Mouse (Mus musculus) midbrain, embryonic 10.5 days (tissue): ENCODE measurements around the gene Cep63. TPM values are rescaled to one million over a fixed set of nuclear protein-coding genes. Genes with fewer than 3 reads are reported as not detected.

ENCODE experiments used
- DNase-seq: peaks from one replicate; pipeline ENCODE4 v3.0.0-alpha.2; 2017; ENCODE audit warnings: low spot score
- H3K27ac ChIP-seq: fragments of 300-500 bp; sonication (generic); replicated peaks from 2 replicates; pipeline ENCODE4 v1.5.1; 2016; ENCODE audit warnings: mild to moderate bottlenecking
- H3K27me3 ChIP-seq: fragments of 300-500 bp; sonication (generic); 2 replicates; pipeline ENCODE4 v1.6.1; 2016; ENCODE audit warnings: low read depth, mild to moderate bottlenecking; ENCODE audit not compliant: poor library complexity, severe bottlenecking
- H3K36me3 ChIP-seq: fragments of 300-500 bp; sonication (generic); 2 replicates; pipeline ENCODE4 v1.6.1; 2016; ENCODE audit warnings: mild to moderate bottlenecking, moderate library complexity
- H3K4me1 ChIP-seq: fragments of 300-500 bp; sonication (generic); 2 replicates; pipeline ENCODE4 v1.6.1; 2016
- H3K4me3 ChIP-seq: fragments of 300-500 bp; sonication (generic); 2 replicates; pipeline ENCODE4 v1.5.1; 2016; ENCODE audit warnings: mild to moderate bottlenecking, moderate library complexity
- H3K9me3 ChIP-seq: fragments of 300-500 bp; sonication (generic); replicated peaks from 2 replicates; pipeline ENCODE4 v1.6.1; 2016; ENCODE audit warnings: mild to moderate bottlenecking
- WGBS: fragments of 180-500 bp; shearing (Covaris S2); methylation state at CpG from one replicate; pipeline ENCODE4 v1.1.7; 2016; 5-methylcytosine and 5-hydroxymethylcytosine counted together
- polyA plus RNA-seq: library from polyadenylated mRNA; unstranded; fragments of >200 nt; fragmentation: Nextera tagmentation; extraction: Ambion mirVana; gene quantifications from 2 replicates; pipeline ENCODE4 v1.2.1, GENCODE M21; 2016

Cep63 gene
- polyA plus RNA-seq, 1 experiment from 2014 or later = 54.1 TPM

DNA sequence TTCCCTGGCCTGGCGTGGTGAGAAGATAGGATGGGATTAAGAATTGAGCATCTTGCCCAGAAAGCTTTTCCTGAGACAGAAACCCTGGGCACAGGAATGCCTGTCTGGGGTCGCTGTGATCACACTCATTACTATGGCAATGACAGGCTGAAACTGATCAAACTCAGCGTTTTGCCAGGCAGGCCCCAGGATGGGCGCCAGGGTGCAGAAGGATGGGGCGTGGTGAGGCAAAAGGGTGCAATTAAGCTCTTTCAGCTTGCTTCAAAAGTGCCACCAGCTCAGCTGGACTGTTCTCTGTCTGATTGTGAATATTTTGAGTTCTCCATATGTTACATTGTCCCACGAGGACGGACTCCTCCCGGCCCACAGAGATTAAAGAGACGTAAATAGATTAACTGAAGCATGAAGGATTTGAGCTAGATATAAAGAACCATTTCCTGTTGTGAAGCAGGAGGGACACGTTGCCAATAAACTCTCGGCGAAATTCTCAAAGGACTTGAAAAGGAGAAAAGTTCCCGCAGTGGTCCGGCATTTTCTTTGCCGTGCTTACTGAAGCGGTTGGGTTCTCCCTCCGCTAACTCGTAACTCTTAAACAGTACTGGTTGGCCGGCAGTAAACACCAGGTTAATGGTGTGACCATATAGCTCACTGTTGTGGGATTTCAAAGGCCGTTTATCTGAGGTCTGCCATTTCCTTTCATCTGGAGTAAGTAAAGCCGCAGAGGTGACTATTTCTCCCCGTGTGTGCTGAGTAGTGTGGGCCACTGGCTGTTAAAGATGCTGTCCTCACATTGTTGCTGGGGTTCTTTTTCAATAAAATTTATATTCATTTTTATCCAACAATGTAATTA lies 80.7 kb downstream of the Cep63 start:
- peak overlapping the region; percentile 53 for H3K4me3 ChIP-seq
- H3K36me3 ChIP-seq = no peaks in the 10 kb centered on the region
- no peaks in the 10 kb centered on the region for H3K9me3 ChIP-seq
- 17% methylated on average over 22 of the region's 22 CpGs for WGBS
- peak overlapping the region; percentile 86 for H3K27ac ChIP-seq
- peak; percentile 70 for DNase-seq
- H3K4me1 ChIP-seq = peaks cover 50% of the 10 kb centered on the region
- peaks cover 71% of the 10 kb centered on the region for H3K27me3 ChIP-seq

DNA sequence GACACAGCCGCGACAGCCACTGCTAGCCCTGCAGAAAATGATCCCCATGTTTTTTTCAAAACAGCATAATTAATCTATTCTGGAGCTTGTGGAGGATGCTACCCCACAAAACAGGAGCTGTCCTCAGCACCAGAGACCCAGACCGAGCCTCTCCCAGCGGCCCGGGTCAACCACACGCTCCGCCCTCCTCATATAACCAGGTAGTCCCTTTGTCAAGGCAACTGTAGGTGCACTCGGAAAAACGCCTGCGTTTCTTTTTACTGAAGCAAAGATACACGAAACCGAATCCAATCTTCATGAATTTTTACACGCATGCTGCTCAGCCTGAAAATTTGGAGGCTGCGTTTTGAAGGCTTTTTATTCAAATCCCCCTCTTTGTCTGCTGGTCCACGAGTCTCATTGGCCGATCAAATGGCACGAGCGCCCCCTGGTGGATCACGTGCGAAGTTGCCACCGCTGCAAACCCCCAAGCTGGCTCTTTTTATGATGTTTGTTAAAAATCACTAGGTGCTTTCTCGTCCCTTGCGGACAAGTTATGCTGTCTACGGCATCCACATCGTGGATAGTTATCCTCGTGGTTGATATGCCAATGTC lies 81.5 kb downstream of the Cep63 start:
- Histone ChIP-seq H3K27me3 (peaks cover 71% of the 10 kb centered on the region), H3K27ac (peak overlapping the region; percentile 86), H3K4me3 (peak overlapping the region; percentile 53), H3K9me3 (no peaks in the 10 kb centered on the region), H3K36me3 (no peaks in the 10 kb centered on the region), H3K4me1 (peaks cover 50% of the 10 kb centered on the region)
- DNase-seq = peak; percentile 90
- 1% methylated on average over 26 of the region's 26 CpGs for WGBS

DNA sequence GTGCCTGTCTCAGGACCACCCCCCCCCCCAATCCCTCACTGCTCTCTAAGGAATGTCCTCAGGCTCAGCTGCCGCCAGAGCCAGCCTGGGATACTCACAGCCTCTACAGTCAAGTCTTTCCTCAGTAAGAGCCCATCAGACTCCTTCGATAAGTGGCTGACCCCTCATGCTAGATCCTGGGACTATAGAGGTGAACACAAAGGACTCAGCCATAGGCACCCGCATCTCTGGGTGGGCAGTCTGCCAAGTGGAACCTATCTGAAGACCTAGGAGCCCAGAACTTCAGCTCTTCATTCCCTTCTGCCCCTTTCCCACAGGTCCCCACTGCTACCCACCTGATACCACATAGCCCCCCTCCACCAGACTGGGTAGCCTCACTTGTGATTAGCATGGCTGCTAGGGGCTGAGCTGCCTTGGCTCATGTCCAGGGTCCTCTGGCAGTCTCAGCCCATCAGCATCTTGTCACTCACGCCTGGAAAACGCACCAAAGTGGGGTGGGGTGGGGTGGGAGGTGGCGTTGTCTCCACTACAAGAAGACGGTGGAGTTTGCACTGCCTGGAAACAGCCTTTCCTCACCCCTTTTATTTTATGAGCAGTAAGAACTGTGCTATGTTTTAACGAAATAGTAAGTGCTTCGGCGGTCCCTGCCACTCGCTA lies 82.1 kb downstream of the Cep63 start:
- DNase-seq = peak; percentile 49
- Histone ChIP-seq H3K27ac (peak overlapping the region; percentile 86), H3K36me3 (no peaks in the 10 kb centered on the region), H3K4me3 (peak overlapping the region; percentile 53), H3K9me3 (no peaks in the 10 kb centered on the region), H3K4me1 (peaks cover 53% of the 10 kb centered on the region), H3K27me3 (peaks cover 64% of the 10 kb centered on the region)
- 18% methylated on average over 11 of the region's 11 CpGs for WGBS

DNA sequence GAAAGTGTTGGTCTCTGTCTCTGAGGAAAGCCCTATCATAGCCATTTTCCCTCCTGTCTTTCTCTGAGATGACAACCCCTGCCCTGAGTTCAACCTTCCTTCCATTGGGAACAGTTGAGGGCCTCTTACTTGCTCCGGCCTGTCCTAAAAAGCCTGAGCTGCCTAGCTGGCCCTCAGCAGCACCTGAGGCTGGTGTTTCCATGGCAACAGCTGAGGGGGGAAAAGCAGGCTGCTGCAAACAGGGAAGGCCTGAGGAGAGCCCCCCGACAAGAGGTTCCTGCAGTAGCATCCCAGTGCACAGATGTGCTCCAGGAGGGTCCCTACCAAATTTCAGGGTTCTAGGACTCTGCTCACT lies 82.6 kb downstream of the Cep63 start:
- DNase-seq = no peak
- H3K4me1 ChIP-seq = peaks cover 56% of the 10 kb centered on the region
- 24% methylated on average over 2 of the region's 2 CpGs for WGBS
- H3K27ac ChIP-seq = peak overlapping the region; percentile 86
- H3K9me3 ChIP-seq = no peaks in the 10 kb centered on the region
- H3K27me3 ChIP-seq = peaks cover 60% of the 10 kb centered on the region
- H3K4me3 ChIP-seq = peak overlapping the region; percentile 53; the same call in 1 of the 2 replicates
- H3K36me3 ChIP-seq = no peaks in the 10 kb centered on the region

DNA sequence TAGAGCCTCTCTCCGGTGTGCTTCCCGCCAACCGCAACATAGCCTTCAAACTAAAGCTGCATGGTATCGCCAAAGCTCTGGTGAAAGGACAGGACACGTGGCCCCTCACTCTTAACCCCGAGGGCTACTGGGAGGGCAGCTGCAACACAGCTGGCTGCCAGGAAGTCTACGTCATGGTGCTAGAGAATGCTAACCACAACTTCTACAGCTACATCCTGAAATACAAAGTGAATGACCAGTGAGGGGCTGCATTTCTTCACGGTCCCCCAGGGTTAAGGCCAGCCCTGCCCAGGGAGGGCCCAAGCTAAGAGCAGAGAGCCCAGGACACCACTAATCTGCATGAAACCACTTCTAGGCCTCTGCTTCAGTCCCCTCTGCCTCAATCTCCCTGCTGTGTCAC lies 83.8 kb downstream of the Cep63 start:
- H3K27me3 ChIP-seq = peaks cover 50% of the 10 kb centered on the region
- H3K4me1 ChIP-seq = peaks cover 55% of the 10 kb centered on the region
- no peak overlapping the region for H3K27ac ChIP-seq

DNA sequence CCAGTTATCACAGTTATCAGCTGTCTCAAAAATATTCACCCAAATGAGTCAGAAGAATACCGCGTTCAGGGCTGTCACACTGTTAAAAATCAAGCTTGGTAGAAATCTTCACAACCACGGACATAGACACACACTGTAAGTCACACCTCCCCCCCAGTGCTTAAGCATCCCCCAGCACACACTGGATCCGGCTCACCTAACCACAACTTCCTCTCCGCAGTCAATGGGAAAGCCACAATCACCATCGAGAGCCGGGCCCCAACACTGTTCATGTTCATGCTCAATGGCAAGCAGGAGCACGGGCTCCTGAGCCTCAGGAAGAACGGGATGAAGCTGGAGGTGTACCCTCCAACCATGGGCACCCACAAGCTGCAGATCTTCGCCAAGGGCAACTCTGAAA lies 84.7 kb downstream of the Cep63 start:
- Histone ChIP-seq H3K4me1 (peaks cover 47% of the 10 kb centered on the region), H3K27ac (no peak overlapping the region), H3K9me3 (no peaks in the 10 kb centered on the region), H3K36me3 (no peaks in the 10 kb centered on the region), H3K4me3 (no peak overlapping the region), H3K27me3 (peaks cover 41% of the 10 kb centered on the region)
- 93% methylated on average over 10 of the region's 10 CpGs for WGBS
- no peak for DNase-seq

More for the DNA sequence above, 83.8 kb downstream of the Cep63 start:
- Histone ChIP-seq H3K9me3 (no peaks in the 10 kb centered on the region), H3K4me3 (no peak overlapping the region), H3K36me3 (no peaks in the 10 kb centered on the region)
- no peak for DNase-seq
- WGBS = 80% methylated on average over 8 of the region's 8 CpGs

DNA sequence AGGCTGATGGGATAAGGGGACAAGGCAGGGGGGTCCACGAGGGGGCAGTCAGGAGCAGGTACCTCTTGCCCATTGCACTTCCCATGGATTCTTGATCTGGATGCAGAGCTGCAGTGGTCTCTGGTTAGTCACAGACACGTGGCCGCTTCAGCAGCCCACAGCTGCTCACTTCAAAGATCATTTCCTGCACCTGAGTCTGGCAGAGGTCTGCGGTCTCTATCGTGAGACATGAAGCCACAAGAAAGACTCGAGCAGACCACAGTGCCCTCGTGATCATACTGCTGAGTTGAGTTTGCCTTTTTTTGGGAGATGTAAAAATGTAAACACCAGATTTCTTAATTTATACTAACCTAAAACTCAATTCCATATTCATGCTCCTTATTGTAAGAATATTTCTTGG lies 86.6 kb downstream of the Cep63 start:
- no peaks in the 10 kb centered on the region for H3K36me3 ChIP-seq
- H3K27ac ChIP-seq = no peak overlapping the region
- no peak for DNase-seq
- WGBS = 71% methylated on average over 7 of the region's 7 CpGs
- H3K9me3 ChIP-seq = no peaks in the 10 kb centered on the region
- H3K4me3 ChIP-seq = no peak overlapping the region
- peaks cover 37% of the 10 kb centered on the region for H3K27me3 ChIP-seq
- H3K4me1 ChIP-seq = peaks cover 29% of the 10 kb centered on the region

DNA sequence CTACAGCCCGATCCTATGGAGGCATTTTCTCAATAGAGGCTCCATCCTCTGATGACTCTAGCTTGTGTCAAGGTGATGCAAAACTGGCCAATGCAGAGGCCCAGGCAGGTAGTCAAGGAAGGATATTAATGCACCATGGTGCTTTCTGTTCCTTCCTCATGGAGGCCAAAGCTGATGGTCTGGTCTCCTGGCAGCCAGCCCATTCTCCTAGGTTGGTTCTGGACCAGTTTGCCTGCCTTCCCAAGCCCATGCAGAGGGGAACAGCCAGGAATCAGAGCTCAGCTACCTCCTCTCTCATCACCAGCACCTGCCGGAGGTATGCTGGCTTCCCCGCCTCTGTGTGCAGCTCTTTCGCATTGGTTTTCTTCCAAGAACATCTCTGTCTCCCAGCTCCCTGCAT lies 89.4 kb downstream of the Cep63 start:
- Histone ChIP-seq H3K27me3 (peaks cover 36% of the 10 kb centered on the region), H3K9me3 (no peaks in the 10 kb centered on the region), H3K4me1 (peaks cover 12% of the 10 kb centered on the region), H3K36me3 (no peaks in the 10 kb centered on the region), H3K27ac (no peak overlapping the region), H3K4me3 (no peak overlapping the region)
- no peak for DNase-seq
- WGBS = 93% methylated on average over 4 of the region's 4 CpGs

Other genes with a start within 250 kb of the Cep63 start
- gene Ky, start 120.8 kb downstream of the Cep63 start, polyA plus RNA-seq = 0.19 and 0.20 TPM in 2 replicates
- gene Anapc13, start 238 bp downstream of the Cep63 start, polyA plus RNA-seq = 172 and 188 TPM in 2 replicates
- gene Amotl2, start 90.1 kb upstream of the Cep63 start, polyA plus RNA-seq = 60.3 and 71.1 TPM in 2 replicates
- gene Ryk, start 208.4 kb upstream of the Cep63 start, polyA plus RNA-seq = 12.9 and 13.7 TPM in 2 replicates